Mouse (Mus musculus) right cerebral cortex, postnatal 36 days (tissue): ENCODE measurements around the gene Socs5.
A peak's percentile ranks its signal among the peaks of the same experiment; 100 is the strongest.

Source experiments
- DNase-seq, 2 experiments: peaks; one replicate each; pipeline ENCODE4 v3.0.0; 2022; ENCODE audit warnings: low spot score in 2 of 2, mixed read lengths in 1 of 2

The Socs5 gene

DNA sequence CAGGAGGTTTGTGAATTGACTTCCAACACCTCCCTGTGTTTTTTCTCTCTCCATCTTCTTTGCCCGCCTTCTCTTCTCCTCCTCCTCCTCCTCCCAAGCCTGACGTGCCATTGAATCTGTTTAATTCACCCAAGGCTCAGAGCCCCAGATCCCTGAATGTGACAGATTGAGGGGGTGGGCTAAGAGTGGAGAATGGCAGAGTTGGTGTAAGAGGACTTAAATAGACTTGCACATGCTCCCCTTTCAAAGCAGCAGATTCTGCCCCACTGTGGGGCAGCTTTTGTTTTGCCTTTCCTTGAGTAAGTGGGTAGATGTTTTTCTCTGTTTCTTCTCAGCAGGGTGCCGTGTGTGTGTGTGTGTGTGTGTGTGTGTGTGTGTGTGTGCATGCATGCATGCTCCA, 61.6 kb downstream of the Socs5 start:
- DNase-seq: peak; percentile 31 to 67

DNA sequence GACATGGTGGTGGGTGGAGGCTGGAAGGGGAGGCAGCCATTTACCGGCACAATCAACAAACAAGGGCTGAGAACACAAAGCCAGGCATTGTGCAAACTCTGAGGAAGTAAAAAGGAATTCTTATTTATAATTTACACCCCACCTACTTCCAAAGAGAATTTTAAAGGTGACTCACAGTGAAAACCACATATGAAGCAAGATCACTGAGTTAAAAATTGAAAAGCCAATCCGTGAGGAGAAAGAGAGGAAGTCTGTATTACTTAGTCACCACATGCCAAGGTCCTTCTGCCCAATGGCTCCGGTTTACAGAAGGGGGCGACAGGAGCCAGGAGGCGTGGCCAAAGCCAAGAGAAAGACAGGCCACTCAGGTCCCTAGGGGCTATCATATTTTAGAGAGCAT, 62.9 kb downstream of the Socs5 start:
- no peak for DNase-seq

DNA sequence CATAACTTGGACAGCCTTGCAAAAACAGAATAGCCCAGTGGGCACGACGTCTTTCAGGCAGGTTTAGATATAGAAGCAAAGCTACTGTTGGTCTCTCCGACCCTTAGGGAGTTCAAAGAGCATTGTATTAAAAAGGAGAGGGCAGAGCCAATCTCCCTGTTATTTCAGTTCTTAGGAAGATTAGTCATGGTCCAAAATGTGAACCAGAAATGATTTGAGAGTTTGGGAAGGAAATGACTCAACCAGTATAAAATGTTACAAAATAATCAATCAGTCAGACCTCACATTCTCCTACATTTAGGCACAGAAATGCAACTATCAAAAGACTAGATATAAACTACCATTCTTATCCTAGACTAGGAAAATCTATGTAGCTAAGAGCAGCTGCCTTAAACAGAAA, 64.6 kb downstream of the Socs5 start:
- no peak for DNase-seq

DNA sequence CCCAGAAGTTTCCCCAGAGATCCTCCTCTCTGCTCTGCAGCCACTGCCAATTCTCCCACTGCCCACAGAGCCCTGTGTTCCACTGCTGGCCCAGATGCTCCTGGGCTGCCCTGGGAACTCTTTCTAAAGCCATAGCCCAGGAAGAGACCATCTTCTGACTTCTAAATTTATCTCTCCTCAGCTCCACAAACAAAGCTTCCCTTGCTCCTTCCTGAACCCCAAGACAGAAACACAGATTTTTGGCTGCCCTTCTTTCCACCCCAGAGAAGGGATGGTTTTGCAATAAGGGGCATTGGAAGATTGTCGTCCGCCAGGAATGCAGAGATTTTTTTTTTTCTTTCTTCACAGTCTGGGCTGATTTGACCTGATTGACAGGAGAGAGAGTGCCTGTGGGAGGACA, 66.5 kb downstream of the Socs5 start:
- DNase-seq: no peak

DNA sequence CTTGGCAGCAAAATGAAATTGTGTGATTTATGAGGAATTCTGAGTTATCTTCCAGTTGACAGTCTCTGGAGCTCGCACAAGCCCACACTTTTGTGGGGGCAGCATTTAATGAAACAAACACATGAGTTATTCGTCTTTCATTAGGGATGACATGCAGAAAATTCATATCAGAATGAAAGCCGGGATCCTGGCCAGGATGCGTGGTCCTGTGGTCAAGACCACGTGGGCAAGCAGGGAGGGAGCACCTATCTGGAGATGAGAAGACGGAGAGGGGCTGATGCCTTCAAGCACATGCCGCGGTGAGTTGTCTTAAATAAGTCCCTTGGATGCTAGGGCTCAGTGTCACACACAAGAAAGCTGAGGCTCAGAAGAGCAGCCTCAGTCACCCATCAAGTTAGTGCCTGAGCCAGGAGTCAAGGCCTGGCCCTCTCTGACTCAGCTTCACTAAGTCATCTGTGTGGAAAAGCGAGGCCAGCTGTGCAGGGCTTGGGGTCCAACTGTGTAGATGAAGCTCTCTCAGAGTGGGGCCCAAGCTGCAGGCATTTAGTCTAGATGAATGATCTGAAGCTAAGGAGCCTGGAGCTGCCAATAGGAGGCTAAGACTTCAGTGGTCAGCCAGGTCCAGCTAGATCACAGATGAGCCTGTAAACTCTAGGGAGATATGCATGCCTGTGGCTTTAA, 67.3 kb downstream of the Socs5 start:
- no peak for DNase-seq

DNA sequence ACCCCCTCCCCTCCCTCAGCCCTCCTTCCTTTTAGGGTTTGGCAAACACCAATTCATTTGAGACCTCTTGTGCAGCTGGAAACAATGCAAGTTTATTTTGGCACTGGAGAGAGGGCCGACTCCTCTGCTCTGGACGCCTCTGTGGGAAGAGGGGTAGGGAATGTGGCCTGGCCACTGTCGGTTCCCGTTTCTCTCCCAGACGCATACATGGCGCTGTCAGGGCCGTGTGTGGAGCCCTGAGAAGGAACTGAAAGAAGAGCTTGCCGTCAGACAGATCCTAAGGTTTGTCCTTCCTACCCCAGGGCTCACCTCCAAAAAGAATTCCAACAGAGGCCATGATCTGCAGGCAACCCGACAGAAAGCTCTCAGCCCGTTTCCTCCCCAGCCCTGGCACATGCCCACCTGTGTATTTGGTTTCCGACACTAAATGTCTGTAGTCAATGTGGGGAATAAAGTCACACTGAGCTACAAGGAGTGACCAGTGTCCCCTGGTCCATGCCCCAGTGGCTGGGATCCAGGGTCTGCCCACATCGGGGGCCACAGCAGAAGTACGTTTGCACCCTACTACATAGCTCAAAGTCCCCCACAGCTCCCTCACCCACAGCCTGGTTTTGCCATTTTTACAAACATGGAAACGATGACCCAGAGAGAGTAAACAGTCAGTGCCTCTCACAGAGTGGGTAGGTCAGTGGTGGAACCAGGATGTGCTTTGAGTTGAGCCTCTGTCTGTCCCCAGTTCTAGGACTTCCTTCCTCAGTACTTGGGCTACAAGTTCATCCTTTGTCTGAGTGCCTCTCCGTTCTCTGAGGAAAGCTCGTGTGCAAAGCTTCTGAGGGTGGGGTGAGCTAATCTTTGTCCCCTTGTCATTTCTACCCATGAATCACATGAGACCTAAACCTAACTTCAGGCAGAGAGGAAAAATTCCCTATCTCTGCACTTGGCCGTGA, 68.9 kb downstream of the Socs5 start:
- DNase-seq: no peak

DNA sequence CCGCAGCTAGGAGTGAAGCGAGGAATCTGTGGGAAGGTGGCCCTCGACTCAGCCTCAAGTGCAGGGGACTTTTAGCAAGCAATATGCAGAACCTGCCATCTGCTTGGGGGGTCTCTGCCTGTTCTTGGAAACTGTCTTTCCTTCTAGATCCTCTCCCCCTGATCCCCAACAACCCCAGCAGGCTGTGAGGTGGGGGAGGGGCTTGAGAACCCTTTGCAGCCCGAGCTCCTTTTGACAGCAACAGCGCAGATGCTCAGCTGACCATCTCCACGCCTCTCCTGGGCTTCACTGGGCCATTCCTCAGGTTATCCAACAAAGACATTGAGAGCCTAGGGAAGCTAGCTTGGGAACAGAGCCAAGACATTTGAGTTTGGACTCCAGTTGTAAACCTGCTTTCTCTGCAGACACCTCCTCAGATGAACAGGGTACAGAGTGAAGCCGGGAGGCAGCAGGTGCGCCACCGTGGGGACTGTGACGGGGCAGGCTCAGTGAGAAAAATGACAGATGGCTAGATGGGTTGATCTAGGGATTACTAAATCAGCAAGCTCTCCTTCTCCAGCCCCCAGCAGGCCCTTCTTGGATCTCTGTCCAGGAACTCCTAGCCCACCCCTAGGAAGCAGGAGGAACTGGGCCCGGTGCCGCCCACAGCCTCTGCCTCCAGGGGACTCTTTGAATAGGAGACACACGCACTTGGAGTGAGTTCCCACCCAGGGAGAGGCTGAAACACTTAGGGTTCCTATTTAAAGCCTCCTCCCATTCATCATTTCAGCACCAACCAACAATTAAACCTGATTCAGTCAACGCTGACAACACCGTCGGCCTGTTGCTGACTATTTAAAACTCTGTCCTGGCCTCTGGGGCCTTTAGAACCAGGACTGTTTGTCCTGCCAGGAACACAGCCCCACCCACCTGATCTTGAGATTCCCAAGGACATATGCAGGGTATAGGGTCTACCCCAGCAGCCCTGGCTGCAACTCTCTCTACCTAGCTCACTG, 71.4 kb downstream of the Socs5 start:
- peak; percentile 42 to 47 for DNase-seq

DNA sequence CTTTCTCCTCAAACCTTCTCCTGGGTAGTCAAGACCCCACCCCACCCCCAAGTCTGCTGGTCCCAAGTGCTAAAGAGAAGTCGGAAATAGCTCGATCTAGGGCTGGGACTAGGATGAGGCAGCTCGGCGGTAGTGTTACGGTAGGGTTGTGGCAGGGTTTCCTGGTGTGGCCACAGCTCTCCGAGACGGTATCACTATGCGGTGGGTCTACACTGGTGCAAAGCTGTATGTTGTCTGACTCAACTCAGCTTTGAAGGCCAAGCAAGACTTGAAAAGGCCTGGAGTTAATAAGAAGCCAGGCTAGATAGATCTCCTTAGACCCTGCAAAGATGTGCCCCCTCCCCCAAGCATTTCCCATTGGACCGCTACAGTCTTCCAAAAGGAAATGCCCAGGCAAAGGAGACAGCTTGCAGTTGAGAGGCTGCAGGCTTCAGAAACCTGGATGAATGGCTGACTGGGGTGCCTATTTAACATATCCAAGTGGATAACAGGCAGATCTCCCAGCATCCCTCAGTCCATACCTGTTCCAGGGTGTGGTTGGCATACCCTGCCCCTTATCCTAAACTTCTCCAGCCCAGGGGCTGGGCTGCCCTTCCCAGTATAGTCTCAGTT, 72.6 kb downstream of the Socs5 start:
- DNase-seq: no peak

DNA sequence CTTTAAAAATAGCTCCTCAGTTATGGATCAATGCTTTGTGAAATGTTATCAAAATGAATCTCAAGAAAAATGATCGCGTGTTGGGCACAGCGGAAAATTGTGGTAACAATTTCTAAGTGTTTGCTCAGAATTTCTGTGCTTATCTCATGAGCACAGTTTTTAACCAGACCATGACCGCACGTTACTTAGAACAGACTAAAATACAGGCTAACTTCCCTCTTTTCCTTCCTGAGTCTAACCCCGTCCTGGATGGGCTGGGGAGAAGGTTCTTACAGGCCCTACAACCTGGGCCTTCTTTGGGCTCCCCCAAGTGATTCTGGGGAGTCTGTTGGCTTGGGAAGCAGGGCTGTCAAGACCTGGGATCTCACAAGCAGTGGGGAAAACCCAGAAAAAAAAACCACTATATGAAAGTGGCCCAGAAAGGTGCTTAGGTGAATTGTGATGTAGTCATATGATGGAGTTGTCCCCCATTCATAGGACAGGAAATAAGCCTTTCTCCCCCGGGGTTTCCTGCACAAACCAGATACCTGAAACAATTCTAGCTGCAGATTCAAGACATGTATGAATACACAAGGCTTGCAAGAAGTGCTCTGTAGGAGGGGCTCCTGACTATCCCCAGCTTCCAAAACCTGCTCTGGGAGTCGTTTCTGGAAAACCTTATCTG, 74.3 kb downstream of the Socs5 start:
- no peak for DNase-seq

DNA sequence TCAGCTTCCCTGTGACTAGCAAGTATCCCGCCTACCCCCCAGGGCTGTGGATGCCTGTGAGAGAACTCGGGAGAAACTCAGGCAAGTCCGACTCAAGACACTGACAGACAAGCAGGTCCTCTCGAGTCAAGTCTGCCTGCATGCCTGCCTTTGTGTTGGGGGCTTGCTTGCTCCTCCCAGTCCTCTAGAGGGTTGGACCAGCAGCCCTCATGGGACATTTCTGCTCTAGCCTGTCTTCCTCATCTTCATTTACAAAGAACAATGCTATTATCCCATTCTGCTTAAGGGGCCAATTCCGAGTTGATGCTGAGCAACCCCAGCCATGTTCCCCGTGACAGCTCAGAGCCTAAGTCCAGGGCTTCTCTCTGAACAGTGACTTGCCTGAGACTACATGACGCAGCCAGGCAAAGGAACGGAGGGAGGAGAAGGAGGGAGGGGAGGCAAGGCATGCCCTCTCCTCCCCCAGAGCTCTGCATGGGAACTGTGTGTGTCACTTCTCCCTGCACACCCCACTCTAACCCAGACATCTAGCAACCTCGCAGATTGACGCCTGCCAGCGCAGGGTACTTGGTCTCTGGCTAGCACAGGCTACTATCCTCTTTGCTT, 78.1 kb downstream of the Socs5 start:
- no peak for DNase-seq

DNA sequence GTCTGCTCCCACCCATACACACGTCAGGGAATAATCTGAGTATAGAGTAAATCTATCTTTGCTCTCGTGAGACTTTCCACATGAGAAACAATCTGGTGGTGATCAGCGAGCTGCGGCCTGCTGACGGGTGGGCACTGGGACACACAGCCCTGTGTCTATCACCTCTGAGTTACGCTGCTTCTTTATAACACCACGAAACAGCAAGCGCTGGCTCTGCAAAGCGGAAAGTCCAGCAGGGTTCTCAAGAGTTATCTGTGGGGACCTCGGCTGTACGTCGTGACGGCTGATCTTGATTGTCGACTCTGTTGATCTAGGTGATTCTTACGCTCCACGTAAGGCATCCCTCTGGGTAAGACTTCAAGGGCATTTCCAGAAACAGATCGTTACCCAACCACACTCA, 79.5 kb downstream of the Socs5 start:
- DNase-seq: no peak
